Mouse (Mus musculus): ENCODE measurements around the gene Gm16485. TPM values are rescaled to one million over a fixed set of nuclear protein-coding genes. Genes with fewer than 3 reads are reported as not detected.

Gm16485 gene
- 0.14 TPM in 1 of 2 replicates, not detected in the other for polyA plus RNA-seq (2014; fragmentation: Nextera tagmentation; extraction: Ambion mirVana)

- Histone ChIP-seq H3K9me3 (replicated peaks; ENCODE audit: control insufficient read depth, low read length) (no peaks in the 10 kb centered on the region), H3K4me1 (ENCODE audit: control insufficient read depth, insufficient read depth, low read length) (no peaks in the 10 kb centered on the region), H3K9ac (ENCODE audit: low read length) (no peak within 1 kb of the TSS), H3K4me2 (ENCODE audit: low read length) (no peak within 1 kb of the TSS), H3K27me3 (replicated peaks; ENCODE audit: control insufficient read depth, insufficient read depth, low read length) (no peaks in the 10 kb centered on the region), H3K4me3 (ENCODE audit: low read depth, low read length) (no peak within 1 kb of the TSS), H3K27ac (ENCODE audit: low read depth, low read length) (no peak within 1 kb of the TSS), H3K36me3 (ENCODE audit: control insufficient read depth, insufficient read depth, low read length) (no peaks in the 10 kb centered on the region)
- WGBS = 84% methylated on average over 2 of the region's 2 CpGs
- no peak for DNase-seq (ENCODE audit: low spot score)
- no peak for ATAC-seq
Observed at GRCm38 (mm10) chr9:8971491-8971890, at the start of gene Gm16485. Gene Gm16485 (plus strand): TSS chr9:8971791.

- Histone ChIP-seq H3K4me2 (ENCODE audit: low read length) (no peak overlapping the region), H3K27me3 (replicated peaks; ENCODE audit: control insufficient read depth, insufficient read depth, low read length) (no peaks in the 10 kb centered on the region), H3K36me3 (ENCODE audit: control insufficient read depth, insufficient read depth, low read length) (no peaks in the 10 kb centered on the region), H3K4me3 (ENCODE audit: low read depth, low read length) (no peak overlapping the region), H3K9ac (ENCODE audit: low read length) (no peak overlapping the region), H3K9me3 (replicated peaks; ENCODE audit: control insufficient read depth, low read length) (no peaks in the 10 kb centered on the region), H3K27ac (ENCODE audit: low read depth, low read length) (no peak overlapping the region), H3K4me1 (ENCODE audit: control insufficient read depth, insufficient read depth, low read length) (no peaks in the 10 kb centered on the region)
- ATAC-seq = no peak
- 88% methylated on average over 2 of the region's 2 CpGs for WGBS
- DNase-seq (ENCODE audit: low spot score) = no peak
Observed at GRCm38 (mm10) chr9:8927561-8927960, 44.0 kb upstream of the Gm16485 start.

DNA sequence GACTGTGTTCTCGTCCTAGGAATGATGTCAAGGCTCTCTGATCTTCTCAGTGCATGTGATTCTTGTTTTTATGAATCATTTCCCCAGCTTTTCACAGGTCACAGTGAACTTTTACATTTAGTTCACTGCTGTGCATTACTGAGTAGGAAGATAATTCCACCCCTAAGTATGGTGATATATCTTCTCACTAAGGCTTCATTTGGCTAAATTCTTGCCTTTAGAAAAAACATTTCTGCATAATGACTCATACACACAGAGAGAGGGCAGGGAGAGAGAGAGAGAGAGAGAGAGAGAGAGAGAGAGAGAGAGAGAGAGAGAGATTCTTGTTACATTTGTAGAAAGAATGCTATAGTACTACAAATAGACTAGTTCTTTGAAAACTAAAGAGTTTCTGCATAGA is 33.8 kb upstream of the Gm16485 start:
- Histone ChIP-seq H3K9ac (ENCODE audit: low read length) (no peak overlapping the region), H3K4me1 (ENCODE audit: control insufficient read depth, insufficient read depth, low read length) (no peaks in the 10 kb centered on the region), H3K27ac (ENCODE audit: low read depth, low read length) (no peak overlapping the region), H3K4me2 (ENCODE audit: low read length) (no peak overlapping the region), H3K27me3 (replicated peaks; ENCODE audit: control insufficient read depth, insufficient read depth, low read length) (no peaks in the 10 kb centered on the region), H3K9me3 (replicated peaks; ENCODE audit: control insufficient read depth, low read length) (no peaks in the 10 kb centered on the region), H3K36me3 (ENCODE audit: control insufficient read depth, insufficient read depth, low read length) (no peaks in the 10 kb centered on the region), H3K4me3 (ENCODE audit: low read depth, low read length) (no peak overlapping the region)
- ATAC-seq (no peak), DNase-seq (ENCODE audit: low spot score) (no peak)
- 33% methylated on average over 1 of the region's 1 CpGs for WGBS

- ATAC-seq (no peak), DNase-seq (ENCODE audit: low spot score) (no peak)
- Histone ChIP-seq H3K4me2 (ENCODE audit: low read length) (no peak overlapping the region), H3K4me3 (ENCODE audit: low read depth, low read length) (no peak overlapping the region), H3K36me3 (ENCODE audit: control insufficient read depth, insufficient read depth, low read length) (no peaks in the 10 kb centered on the region), H3K27ac (ENCODE audit: low read depth, low read length) (no peak overlapping the region), H3K27me3 (replicated peaks; ENCODE audit: control insufficient read depth, insufficient read depth, low read length) (no peaks in the 10 kb centered on the region), H3K9ac (ENCODE audit: low read length) (no peak overlapping the region), H3K4me1 (ENCODE audit: control insufficient read depth, insufficient read depth, low read length) (no peaks in the 10 kb centered on the region), H3K9me3 (replicated peaks; ENCODE audit: control insufficient read depth, low read length) (no peaks in the 10 kb centered on the region)
Observed at GRCm38 (mm10) chr9:8953306-8953705, 18.3 kb upstream of the Gm16485 start.

DNA sequence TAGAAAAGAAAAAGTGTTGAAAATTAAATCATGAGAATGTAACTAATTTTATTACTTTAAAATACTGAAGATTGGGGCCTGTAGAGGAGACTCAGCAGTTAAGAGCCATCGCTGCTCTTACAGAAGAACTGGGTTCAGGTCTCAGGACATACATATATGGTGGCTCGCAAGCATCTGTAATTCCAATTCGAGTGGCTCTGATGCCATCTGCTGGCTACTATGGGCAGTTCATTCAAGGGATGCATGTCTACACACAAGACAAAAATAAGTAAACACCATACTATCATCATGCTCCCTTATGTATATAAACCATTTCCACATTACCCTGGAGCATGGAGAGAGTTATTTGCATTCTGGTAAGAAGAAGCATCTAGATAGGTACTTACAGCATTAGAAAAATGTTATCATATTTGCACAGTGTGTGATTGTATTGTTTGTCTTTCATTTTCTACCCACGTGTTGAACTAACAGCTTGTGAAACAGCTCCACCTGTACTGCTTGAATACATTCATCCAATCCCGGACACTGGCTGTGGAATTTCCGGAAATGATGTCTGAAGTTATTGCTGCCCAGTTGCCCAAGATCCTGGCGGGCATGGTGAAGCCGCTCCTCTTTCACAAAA is 7.0 kb upstream of the Gm16485 start:
- Histone ChIP-seq H3K36me3 (ENCODE audit: control insufficient read depth, insufficient read depth, low read length) (no peaks in the 10 kb centered on the region), H3K27me3 (replicated peaks; ENCODE audit: control insufficient read depth, insufficient read depth, low read length) (no peaks in the 10 kb centered on the region), H3K4me3 (ENCODE audit: low read depth, low read length) (no peak overlapping the region), H3K4me1 (ENCODE audit: control insufficient read depth, insufficient read depth, low read length) (no peaks in the 10 kb centered on the region), H3K9ac (ENCODE audit: low read length) (no peak overlapping the region), H3K27ac (ENCODE audit: low read depth, low read length) (no peak overlapping the region), H3K4me2 (ENCODE audit: low read length) (no peak overlapping the region), H3K9me3 (replicated peaks; ENCODE audit: control insufficient read depth, low read length) (no peaks in the 10 kb centered on the region)
- ATAC-seq (peak; percentile 62; the same call in 1 of the 2 replicates), DNase-seq (ENCODE audit: low spot score) (peak; percentile 59)
- 73% methylated on average over 8 of the region's 8 CpGs for WGBS

DNA sequence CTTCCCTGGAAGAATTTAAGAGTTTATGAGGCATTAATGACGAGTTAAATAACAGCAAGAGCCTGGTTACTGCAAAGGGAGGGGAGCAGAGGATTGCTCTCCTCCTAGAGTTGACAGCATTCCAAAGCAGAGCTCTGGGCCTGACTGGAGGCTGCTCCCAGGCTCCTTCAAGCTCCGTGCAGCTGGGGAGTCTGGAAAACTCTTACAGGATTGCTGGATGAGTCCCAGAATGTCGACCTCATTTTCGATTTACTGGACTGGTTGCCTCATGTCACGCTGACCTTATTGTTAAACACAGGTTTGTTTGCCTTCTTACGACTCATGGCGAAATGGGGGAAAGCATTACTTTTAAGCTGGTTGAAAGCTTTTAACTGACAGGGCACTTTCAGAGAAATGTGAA is 1.4 kb upstream of the Gm16485 start:
- Histone ChIP-seq H3K4me1 (ENCODE audit: control insufficient read depth, insufficient read depth, low read length) (no peaks in the 10 kb centered on the region), H3K4me2 (ENCODE audit: low read length) (no peak overlapping the region), H3K9me3 (replicated peaks; ENCODE audit: control insufficient read depth, low read length) (no peaks in the 10 kb centered on the region), H3K9ac (ENCODE audit: low read length) (no peak overlapping the region), H3K27me3 (replicated peaks; ENCODE audit: control insufficient read depth, insufficient read depth, low read length) (no peaks in the 10 kb centered on the region), H3K27ac (ENCODE audit: low read depth, low read length) (no peak overlapping the region), H3K4me3 (ENCODE audit: low read depth, low read length) (no peak overlapping the region), H3K36me3 (ENCODE audit: control insufficient read depth, insufficient read depth, low read length) (no peaks in the 10 kb centered on the region)
- 65% methylated on average over 7 of the region's 7 CpGs for WGBS
- ATAC-seq (0 out of 2 replicates have a peak, but pooled peaks have one; percentile 26), DNase-seq (ENCODE audit: low spot score) (peak; percentile 36)

- DNase-seq (ENCODE audit: low spot score) (peak; percentile 51), ATAC-seq (peak; percentile 32; the same call in 1 of the 2 replicates)
- Histone ChIP-seq H3K9ac (ENCODE audit: low read length) (no peak overlapping the region), H3K4me1 (ENCODE audit: control insufficient read depth, insufficient read depth, low read length) (no peaks in the 10 kb centered on the region), H3K4me2 (ENCODE audit: low read length) (no peak overlapping the region), H3K9me3 (replicated peaks; ENCODE audit: control insufficient read depth, low read length) (no peaks in the 10 kb centered on the region), H3K4me3 (ENCODE audit: low read depth, low read length) (no peak overlapping the region), H3K27ac (ENCODE audit: low read depth, low read length) (no peak overlapping the region), H3K27me3 (replicated peaks; ENCODE audit: control insufficient read depth, insufficient read depth, low read length) (no peaks in the 10 kb centered on the region), H3K36me3 (ENCODE audit: control insufficient read depth, insufficient read depth, low read length) (no peaks in the 10 kb centered on the region)
- 26% methylated on average over 2 of the region's 2 CpGs for WGBS
Observed at GRCm38 (mm10) chr9:8977775-8978174, 6.2 kb downstream of the Gm16485 start.

DNA sequence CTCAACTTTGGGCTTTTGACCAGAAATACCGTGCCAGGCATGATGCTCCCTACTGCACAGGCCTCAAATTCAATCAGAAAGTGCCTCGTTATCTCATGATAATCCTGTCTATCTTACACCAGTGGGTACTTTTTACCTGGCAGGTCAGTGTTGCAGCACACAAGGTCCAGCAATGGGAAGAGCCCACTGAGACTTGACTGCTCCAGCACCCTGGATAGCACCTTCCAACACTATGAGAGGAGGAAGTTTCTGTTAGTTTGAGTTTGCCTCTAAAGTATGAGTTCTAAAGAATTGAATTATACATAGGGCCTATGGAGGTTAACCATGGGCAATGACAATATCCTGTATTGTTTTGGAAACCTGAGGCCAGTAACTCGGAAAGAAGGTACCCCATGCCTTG is 10.7 kb downstream of the Gm16485 start:
- no peak overlapping the region for H3K4me2 ChIP-seq (ENCODE audit: low read length)
- 73% methylated on average over 3 of the region's 3 CpGs for WGBS
- no peaks in the 10 kb centered on the region for H3K9me3 ChIP-seq (replicated peaks; ENCODE audit: control insufficient read depth, low read length)
- no peak for ATAC-seq
- H3K27ac ChIP-seq (ENCODE audit: low read depth, low read length) = no peak overlapping the region
- no peaks in the 10 kb centered on the region for H3K27me3 ChIP-seq (replicated peaks; ENCODE audit: control insufficient read depth, insufficient read depth, low read length)
- DNase-seq (ENCODE audit: low spot score) = no peak
- H3K9ac ChIP-seq (ENCODE audit: low read length) = no peak overlapping the region
- no peak overlapping the region for H3K4me3 ChIP-seq (ENCODE audit: low read depth, low read length)
- no peaks in the 10 kb centered on the region for H3K4me1 ChIP-seq (ENCODE audit: control insufficient read depth, insufficient read depth, low read length)
- no peaks in the 10 kb centered on the region for H3K36me3 ChIP-seq (ENCODE audit: control insufficient read depth, insufficient read depth, low read length)

GRCm38 (mm10) chr9:8996494-8996893 is 24.9 kb downstream of the Gm16485 start:
- H3K9ac ChIP-seq (ENCODE audit: low read length) = no peak overlapping the region
- H3K27ac ChIP-seq (ENCODE audit: low read depth, low read length) = no peak overlapping the region
- DNase-seq (ENCODE audit: low spot score) (no peak), ATAC-seq (no peak)
- H3K4me3 ChIP-seq (ENCODE audit: low read depth, low read length) = no peak overlapping the region
- 82% methylated on average over 2 of the region's 2 CpGs for WGBS
- no peak overlapping the region for H3K4me2 ChIP-seq (ENCODE audit: low read length)
- no peaks in the 10 kb centered on the region for H3K4me1 ChIP-seq (ENCODE audit: control insufficient read depth, insufficient read depth, low read length)
- H3K9me3 ChIP-seq (replicated peaks; ENCODE audit: control insufficient read depth, low read length) = no peaks in the 10 kb centered on the region
- no peaks in the 10 kb centered on the region for H3K36me3 ChIP-seq (ENCODE audit: control insufficient read depth, insufficient read depth, low read length)
- H3K27me3 ChIP-seq (replicated peaks; ENCODE audit: control insufficient read depth, insufficient read depth, low read length) = no peaks in the 10 kb centered on the region

Data from forebrain, embryonic 14.5 days (tissue).